Mouse (Mus musculus) ES-Bruce4 (cell line): Measurements from ENCODE around the gene Pon2.

ENCODE experiments used
- CTCF ChIP-seq: IDR thresholded peaks from one replicate; pipeline ENCODE4 v1.8.1; 2011; ENCODE audit warnings: low read depth, low read length
- EP300 ChIP-seq: IDR thresholded peaks from 2 replicates; pipeline ENCODE4 v1.6.1; 2011; ENCODE audit warnings: low read depth, low read length; ENCODE audit not compliant: insufficient read depth
- POLR2A ChIP-seq: IDR thresholded peaks from one replicate; pipeline ENCODE4 v1.8.1; 2011; ENCODE audit warnings: low read length; ENCODE audit not compliant: insufficient read depth

- TF ChIP-seq POLR2A = no peak
- TF ChIP-seq CTCF = no peak
- no peak for TF ChIP-seq EP300
Measured at GRCm38 (mm10) chr6:5264793-5265192, 33.5 kb downstream of the Pon2 start.
